Mouse (Mus musculus) embryonic facial prominence, embryonic 10.5 days (tissue): ENCODE measurements at regions not wholly inside any gene's neighbourhood (a gene's known extent, or its start where the extent isn't known, plus 50 kb on each side); places are given as distances from the start of the nearest gene placed in this dataset.
"Not testable (repeated sequence)": the region's sequence is repeated elsewhere in the genome, so short reads cannot be mapped to it uniquely, and the experiment has no call there.

Experiments used
- DNase-seq: peaks from one replicate; pipeline ENCODE4 v3.0.0-alpha.2; 2017; ENCODE audit warnings: low spot score
- H3K27ac ChIP-seq: fragments of 300-500 bp; sonication (generic); replicated peaks from 2 replicates; pipeline ENCODE4 v1.5.1; 2016; ENCODE audit warnings: mild to moderate bottlenecking
- H3K27me3 ChIP-seq: fragments of 300-500 bp; sonication (generic); replicated peaks from 2 replicates; pipeline ENCODE4 v1.6.1; 2016; ENCODE audit warnings: low read depth, mild to moderate bottlenecking; ENCODE audit not compliant: poor library complexity, severe bottlenecking
- H3K36me3 ChIP-seq: fragments of 300-500 bp; sonication (generic); replicated peaks from 2 replicates; pipeline ENCODE4 v1.6.1; 2016; ENCODE audit warnings: mild to moderate bottlenecking, moderate library complexity
- H3K4me1 ChIP-seq: fragments of 300-500 bp; sonication (generic); 2 replicates; pipeline ENCODE4 v1.6.1; 2016
- H3K4me3 ChIP-seq: fragments of 300-500 bp; sonication (generic); 2 replicates; pipeline ENCODE4 v1.5.1; 2016; ENCODE audit warnings: mild to moderate bottlenecking, moderate library complexity
- H3K9me3 ChIP-seq: fragments of 300-500 bp; sonication (generic); 2 replicates; pipeline ENCODE4 v1.6.1; 2016; ENCODE audit warnings: mild to moderate bottlenecking
- WGBS: fragments of 180-500 bp; shearing (Covaris S2); methylation state at CpG from one replicate; pipeline ENCODE4 v1.1.7; 2016; 5-methylcytosine and 5-hydroxymethylcytosine counted together

DNA sequence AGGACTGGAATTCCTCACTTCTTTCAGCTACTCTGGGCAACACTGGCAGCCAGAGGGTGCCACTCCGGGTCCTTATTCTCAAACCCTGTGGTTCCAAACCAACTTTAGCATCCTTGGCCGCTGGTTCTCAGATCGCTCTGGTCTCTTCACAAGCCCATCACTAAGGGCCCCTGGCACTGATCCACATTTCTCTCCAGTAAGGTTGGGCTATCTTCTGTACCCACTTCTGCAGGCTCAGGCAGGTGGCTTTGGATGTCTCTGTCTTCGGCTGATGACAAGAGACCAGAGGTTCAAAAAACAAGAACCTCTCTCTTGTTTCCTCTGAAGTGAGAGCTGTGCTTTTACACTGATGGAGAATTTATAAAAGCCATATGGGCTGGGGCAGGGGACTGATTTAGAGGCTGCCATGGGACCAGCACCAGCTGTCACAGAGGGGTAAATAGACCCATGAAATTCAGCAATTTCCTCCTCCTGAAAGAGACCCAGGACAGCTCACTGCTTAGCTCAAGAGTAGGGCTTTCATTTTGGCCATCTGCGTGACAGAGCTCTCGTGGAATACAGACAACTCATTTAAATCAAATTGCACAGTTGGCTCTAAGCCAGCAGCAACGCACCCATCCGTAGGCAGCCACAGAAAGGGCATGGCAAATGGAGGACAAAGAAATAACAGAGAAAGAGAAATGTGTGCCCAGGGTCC is 54.3 kb upstream of the Dynlt1c start:
- WGBS = no CpG with 5 or more reads among the region's 8 CpGs
- not testable (repeated sequence) for H3K36me3 ChIP-seq

DNA sequence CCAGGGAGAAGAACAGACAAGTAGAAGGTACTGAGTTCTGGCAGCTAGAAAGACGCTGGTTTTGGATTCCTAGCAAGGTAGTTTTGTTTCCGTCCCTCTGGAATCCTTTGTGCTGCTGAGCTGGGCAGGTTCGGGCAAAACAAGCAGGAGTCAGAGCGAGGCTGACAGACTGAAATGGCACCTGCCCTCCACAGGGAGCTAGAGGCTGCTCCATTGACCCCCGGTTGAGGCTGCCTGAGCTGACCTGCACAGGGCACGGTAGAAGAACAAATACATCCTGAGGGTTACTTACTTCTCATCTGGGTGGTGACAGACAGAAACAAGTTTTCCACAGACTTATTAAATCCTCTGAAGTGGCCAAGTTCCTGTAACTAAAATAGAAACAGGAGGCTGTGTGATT is 53.5 kb upstream of the Dynlt1c start:
- H3K27me3 ChIP-seq, DNase-seq, H3K27ac ChIP-seq, H3K4me3 ChIP-seq, H3K4me1 ChIP-seq, H3K9me3 ChIP-seq, H3K36me3 ChIP-seq: not testable (repeated sequence)
- WGBS = no CpG with 5 or more reads among the region's 6 CpGs

More for the DNA sequence above, 54.3 kb upstream of the Dynlt1c start:
- H3K27me3 ChIP-seq, H3K9me3 ChIP-seq, H3K27ac ChIP-seq, H3K4me3 ChIP-seq, H3K4me1 ChIP-seq, DNase-seq: not testable (repeated sequence)
